Mouse (Mus musculus) megakaryocyte, embryonic 14.5 days (primary cell): ENCODE measurements around the gene Lsmem1. TPM values are rescaled to one million over a fixed set of nuclear protein-coding genes. Genes with fewer than 3 reads are reported as not detected.
"Not testable (repeated sequence)": the region's sequence is repeated elsewhere in the genome, so short reads cannot be mapped to it uniquely, and the experiment has no call there.

Source experiments
- H3K27me3 ChIP-seq: replicated peaks from 2 replicates; pipeline ENCODE3; 2012; ENCODE audit warnings: inconsistent platforms
- H3K36me3 ChIP-seq: replicated peaks from 2 replicates; pipeline ENCODE3; 2012; ENCODE audit warnings: low read length, inconsistent platforms, mixed read lengths
- H3K4me1 ChIP-seq: 2 replicates; pipeline ENCODE4 v1.6.1; 2012; ENCODE audit warnings: inconsistent platforms
- H3K4me3 ChIP-seq: replicated peaks from 2 replicates; pipeline ENCODE3; 2012; ENCODE audit warnings: moderate library complexity, mild to moderate bottlenecking, inconsistent platforms
- H3K9me3 ChIP-seq: 2 replicates; pipeline ENCODE4 v1.6.1; 2012; ENCODE audit warnings: inconsistent platforms
- FLI1 ChIP-seq: IDR thresholded peaks from 2 replicates; pipeline ENCODE4 v1.6.1; 2012; ENCODE audit warnings: low read length, inconsistent platforms, mixed read lengths
- GATA1 ChIP-seq: IDR thresholded peaks from 3 replicates; pipeline ENCODE4 v1.6.1; 2012; ENCODE audit warnings: mixed read lengths, low read length, inconsistent platforms, borderline replicate concordance
- polyA plus RNA-seq: library from polyadenylated mRNA; stranded (reverse); fragments of >175 nt; gene quantifications from 2 replicates; pipeline ENCODE4 v1.2.3, GENCODE M21; 2012; ENCODE audit warnings: low replicate concordance; ENCODE audit not compliant: insufficient read depth

The Lsmem1 gene
- polyA plus RNA-seq, 1 experiment: 0.27 TPM

DNA sequence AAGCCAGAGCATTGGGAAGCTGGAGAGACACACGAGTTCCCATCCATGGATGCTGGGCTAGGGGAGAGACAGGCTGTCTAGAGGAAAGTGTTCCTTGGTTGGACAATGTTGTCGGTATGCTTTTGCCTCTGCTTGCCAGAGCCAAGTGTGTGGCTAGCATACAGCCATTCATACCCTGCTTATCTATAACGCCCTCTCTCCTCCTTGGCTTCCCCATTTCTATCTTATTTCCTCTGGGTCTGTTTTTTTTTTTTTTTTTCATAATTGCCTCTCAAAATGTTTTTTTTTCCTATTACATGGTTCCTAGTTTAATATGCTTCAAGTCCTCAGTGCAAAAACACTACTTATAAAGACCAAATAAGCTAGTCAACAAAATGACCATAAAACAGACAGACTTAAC lies 13.8 kb downstream of the Lsmem1 start:
- Histone ChIP-seq H3K4me3 (peak overlapping the region; percentile 86), H3K27me3 (no peaks in the 10 kb centered on the region), H3K9me3 (peaks cover 12% of the 10 kb centered on the region), H3K4me1 (peaks cover 21% of the 10 kb centered on the region), H3K36me3 (peaks cover 23% of the 10 kb centered on the region)
- TF ChIP-seq GATA1: peak; percentile 56; the same call in 1 of the 3 replicates
- no peak for TF ChIP-seq FLI1

DNA sequence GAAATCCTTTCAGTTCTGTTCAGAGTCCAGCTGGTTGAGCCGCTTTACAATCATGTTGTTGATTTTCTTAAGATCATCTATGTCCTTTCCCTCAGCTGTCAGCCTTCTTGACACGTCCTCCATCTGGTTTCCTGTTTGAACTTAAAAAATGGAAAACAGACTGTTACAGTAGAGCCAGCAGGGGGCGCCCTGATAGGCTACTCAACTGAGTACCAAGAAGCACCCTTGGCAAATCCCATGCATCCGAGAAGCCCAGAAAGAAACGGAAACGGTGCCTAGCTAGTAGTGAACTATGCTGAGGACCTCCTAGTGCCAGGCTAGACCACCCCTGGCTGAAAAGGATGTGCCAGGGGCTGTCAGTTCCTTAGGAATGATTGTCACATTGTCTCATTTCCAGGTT lies 22.2 kb downstream of the Lsmem1 start:
- Histone ChIP-seq H3K4me1 (peaks cover 29% of the 10 kb centered on the region), H3K4me3 (no peak overlapping the region), H3K27me3 (no peaks in the 10 kb centered on the region), H3K9me3 (peaks cover 11% of the 10 kb centered on the region), H3K36me3 (peaks cover 12% of the 10 kb centered on the region)
- TF ChIP-seq FLI1 (no peak), GATA1 (no peak)

DNA sequence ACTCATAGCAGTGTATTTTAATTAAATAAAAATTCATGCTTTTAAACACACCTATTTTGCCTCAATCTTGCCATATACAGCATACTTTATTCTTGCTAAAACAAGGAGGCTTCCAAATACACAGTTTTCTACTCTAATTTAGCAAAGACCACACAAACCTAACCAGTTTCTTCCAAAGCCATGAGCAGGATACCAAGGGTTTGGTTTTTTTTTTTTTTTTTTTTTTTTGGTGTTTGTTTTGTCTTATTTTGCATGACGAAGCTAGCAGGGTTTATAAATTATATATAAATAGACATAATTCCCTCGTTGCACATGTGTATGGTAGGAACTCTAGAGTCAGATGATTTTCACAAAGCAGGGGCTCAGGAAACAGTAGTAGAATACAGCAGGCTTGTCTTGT lies 23.1 kb downstream of the Lsmem1 start:
- H3K36me3 ChIP-seq: peaks cover 10% of the 10 kb centered on the region
- TF ChIP-seq FLI1: no peak
- no peak for TF ChIP-seq GATA1
- H3K4me3 ChIP-seq: no peak overlapping the region
- peaks cover 36% of the 10 kb centered on the region for H3K4me1 ChIP-seq
- H3K27me3 ChIP-seq: no peaks in the 10 kb centered on the region
- peaks cover 9% of the 10 kb centered on the region for H3K9me3 ChIP-seq

DNA sequence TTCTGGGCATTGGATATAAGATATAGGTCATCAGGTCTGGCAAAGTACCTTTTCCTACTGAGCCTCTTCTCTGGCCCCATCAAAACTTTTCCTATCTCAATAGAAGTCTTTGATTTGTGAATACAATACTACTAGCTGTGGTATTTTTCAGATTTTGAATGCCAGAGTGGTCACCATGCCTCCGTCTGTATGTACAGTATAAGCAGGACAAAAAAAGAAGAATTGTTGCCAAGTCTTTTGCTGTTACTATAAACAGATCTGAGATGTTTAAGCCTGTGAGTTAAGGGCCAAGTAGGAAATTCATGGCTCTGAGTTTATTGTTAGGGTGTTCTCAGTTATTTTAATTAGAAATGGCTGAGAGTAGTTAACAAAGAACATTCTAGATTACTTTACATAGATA lies 24.1 kb downstream of the Lsmem1 start:
- H3K4me3 ChIP-seq, H3K9me3 ChIP-seq, H3K36me3 ChIP-seq, H3K27me3 ChIP-seq: not testable (repeated sequence)
- H3K4me1 ChIP-seq: peaks cover 41% of the 10 kb centered on the region

DNA sequence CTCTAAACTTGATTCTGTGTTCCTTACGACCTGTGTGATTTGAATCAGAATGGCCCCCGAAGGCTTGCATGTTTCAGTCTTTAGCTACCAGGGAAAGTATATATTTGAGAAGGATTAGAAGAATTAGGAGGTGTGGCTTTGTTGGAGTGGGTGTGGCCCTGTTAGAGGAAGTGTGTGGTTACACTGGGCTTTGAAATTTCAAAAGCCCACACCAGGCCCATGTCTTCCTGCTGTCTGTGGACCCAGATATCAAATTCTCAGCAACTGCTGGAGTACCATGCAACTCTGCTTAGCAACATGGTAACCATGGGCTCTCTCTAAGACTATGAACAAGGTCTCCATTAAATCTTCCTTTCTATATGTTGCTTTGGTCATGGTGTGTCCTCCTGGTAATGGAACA lies 27.7 kb downstream of the Lsmem1 start:
- Histone ChIP-seq H3K4me3 (no peak overlapping the region), H3K36me3 (no peaks in the 10 kb centered on the region), H3K27me3 (no peaks in the 10 kb centered on the region), H3K4me1 (peaks cover 36% of the 10 kb centered on the region), H3K9me3 (no peaks in the 10 kb centered on the region)
- no peak for TF ChIP-seq GATA1

DNA sequence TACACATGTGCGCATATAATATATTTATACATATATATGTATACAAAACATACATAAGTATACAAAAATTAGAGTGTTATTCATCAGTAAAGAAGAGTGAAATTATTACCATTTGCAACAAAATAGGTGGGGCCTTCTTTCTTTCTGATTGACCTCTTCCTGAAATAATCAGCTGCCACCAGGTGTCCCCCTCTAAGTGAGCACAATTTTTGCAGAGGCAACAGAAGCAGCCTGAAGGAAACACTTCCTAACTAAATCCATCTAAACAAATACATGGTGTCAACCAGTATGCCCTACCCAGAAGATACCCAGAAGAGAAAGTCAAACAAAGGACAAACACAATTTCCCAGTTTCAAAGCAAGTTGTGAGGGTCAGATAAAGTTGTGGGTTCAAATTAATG lies 29.6 kb downstream of the Lsmem1 start:
- H3K27me3 ChIP-seq: no peaks in the 10 kb centered on the region

DNA sequence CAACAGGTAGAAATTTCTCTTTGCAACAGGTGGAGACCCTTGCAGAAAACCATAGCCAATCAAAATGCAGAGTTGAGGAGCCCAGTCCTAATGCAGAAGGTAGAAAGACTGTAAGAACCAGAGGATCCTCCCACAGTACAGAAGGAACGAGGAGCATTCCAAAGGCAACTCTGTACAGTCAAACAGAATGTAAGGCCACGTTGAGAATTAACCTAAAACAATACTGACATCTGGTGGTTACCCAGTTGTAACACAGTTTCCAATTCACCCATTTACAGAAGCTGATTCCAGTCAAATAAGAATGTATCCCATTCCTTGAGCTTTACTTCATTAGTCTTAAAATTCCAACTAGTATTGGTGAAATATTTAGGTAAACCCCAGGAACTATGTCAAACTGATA lies 34.7 kb downstream of the Lsmem1 start:
- Histone ChIP-seq H3K9me3 (no peaks in the 10 kb centered on the region), H3K36me3 (no peaks in the 10 kb centered on the region), H3K4me1 (peaks cover 25% of the 10 kb centered on the region), H3K4me3 (no peak overlapping the region), H3K27me3 (no peaks in the 10 kb centered on the region)
- TF ChIP-seq GATA1 (no peak), FLI1 (no peak)

More for the DNA sequence above, 29.6 kb downstream of the Lsmem1 start:
- TF ChIP-seq FLI1 (no peak), GATA1 (no peak)
- Histone ChIP-seq H3K36me3 (no peaks in the 10 kb centered on the region), H3K4me1 (peaks cover 37% of the 10 kb centered on the region), H3K4me3 (no peak overlapping the region), H3K9me3 (no peaks in the 10 kb centered on the region)

DNA sequence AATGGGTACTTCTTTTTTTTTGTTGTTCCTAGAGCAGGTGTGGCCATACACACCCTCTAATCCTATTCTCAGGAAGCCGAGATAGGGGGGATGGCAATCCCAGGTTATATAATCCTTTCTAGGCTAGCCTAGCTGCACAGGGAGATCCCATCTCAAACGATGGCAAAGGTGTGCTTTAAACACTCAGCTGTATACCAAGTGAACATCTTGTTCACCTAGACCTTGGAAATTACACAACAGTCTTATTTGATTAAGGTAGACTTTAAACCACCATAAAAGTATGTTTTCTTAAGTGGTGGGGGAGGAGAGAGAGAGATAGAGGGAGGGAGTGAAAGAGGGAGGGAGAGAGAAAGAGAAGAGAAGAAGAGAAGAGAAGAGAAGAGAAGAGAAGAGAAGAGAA lies 38.5 kb downstream of the Lsmem1 start:
- no peaks in the 10 kb centered on the region for H3K9me3 ChIP-seq
- peaks cover 14% of the 10 kb centered on the region for H3K4me1 ChIP-seq
- no peaks in the 10 kb centered on the region for H3K27me3 ChIP-seq
- H3K36me3 ChIP-seq: no peaks in the 10 kb centered on the region
- TF ChIP-seq GATA1 (no peak), FLI1 (no peak)
- H3K4me3 ChIP-seq: no peak overlapping the region

DNA sequence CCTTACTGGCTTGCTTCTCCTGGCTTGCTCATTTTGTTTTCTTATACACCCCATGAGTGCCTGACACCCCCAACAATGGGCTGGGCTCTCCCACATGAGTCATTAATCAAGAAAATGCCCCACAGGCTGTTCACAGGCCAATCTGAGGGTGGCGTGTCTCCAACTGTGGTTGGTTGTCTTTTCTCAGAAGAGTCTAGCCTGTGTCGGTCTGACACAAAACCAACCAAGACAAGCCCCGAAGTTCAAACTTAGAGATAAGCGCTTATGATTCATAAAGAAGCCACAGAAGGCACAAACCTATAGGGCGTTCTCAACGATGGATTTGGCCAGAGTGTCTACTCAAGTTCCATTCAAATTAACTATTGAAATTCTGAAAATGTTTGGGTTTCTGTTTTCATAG lies 45.1 kb downstream of the Lsmem1 start:
- Histone ChIP-seq H3K9me3 (no peaks in the 10 kb centered on the region), H3K36me3 (no peaks in the 10 kb centered on the region), H3K4me3 (no peak overlapping the region), H3K4me1 (peaks cover 29% of the 10 kb centered on the region), H3K27me3 (no peaks in the 10 kb centered on the region)
- no peak for TF ChIP-seq GATA1
- TF ChIP-seq FLI1: no peak

DNA sequence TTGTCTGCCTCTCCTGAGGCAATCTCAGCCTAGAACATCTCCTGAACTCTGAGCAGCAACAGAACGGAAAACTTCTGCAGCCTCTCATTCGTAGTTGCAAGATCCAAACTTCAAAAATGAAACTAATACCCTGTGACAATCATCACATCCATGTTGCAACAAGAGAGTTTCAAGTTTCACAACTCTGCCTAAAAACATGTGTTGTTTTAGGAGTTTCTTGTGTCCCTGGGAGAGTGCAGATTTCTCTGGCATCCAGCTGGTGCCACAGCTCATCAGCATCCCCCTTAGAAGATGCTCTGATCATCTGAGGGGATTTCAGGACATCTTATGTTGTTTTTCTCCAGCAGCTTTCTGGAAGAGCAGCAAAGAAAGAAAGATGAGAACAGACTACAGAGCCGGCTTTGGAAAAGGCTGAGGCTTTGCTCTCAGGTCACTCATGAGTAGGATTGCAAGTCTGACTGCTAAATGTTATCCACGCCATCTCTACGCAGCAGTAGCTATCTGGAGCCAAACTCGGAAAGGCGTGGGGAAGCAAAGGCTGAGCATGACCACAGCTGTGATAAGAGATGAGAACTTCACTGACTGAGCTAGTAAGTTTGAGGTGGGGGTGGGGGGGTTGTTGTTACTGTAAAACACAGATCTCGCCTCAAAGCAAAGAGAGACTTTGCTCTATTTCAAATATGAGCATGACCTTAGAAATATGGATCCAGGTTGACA lies 46.8 kb downstream of the Lsmem1 start:
- Histone ChIP-seq H3K4me3 (no peak overlapping the region), H3K9me3 (no peaks in the 10 kb centered on the region), H3K4me1 (peaks cover 24% of the 10 kb centered on the region), H3K27me3 (no peaks in the 10 kb centered on the region), H3K36me3 (no peaks in the 10 kb centered on the region)
- TF ChIP-seq FLI1 (no peak), GATA1 (no peak)

DNA sequence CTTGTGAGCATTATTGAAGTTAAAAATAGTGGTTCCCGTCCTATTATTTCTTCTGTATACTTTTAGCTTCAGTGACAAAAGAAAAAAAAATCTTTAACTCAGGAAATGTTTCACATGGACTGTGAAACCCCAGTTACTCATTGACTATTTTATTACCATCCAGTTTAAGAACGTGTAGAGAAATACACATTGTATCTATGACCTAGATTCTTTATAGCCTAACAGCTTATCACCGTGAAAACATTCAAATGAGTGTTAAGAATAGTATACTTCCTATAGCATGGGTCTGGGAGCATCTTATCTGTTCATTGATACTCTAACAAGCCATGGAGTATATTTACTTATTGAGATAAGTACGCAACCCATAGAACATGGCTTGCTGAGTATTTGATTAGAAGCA lies 52.0 kb downstream of the Lsmem1 start:
- no peaks in the 10 kb centered on the region for H3K27me3 ChIP-seq
- TF ChIP-seq GATA1 (no peak), FLI1 (no peak)
- H3K4me1 ChIP-seq: peaks cover 6% of the 10 kb centered on the region; the same call in 1 of the 2 replicates
- H3K36me3 ChIP-seq: no peaks in the 10 kb centered on the region
- H3K4me3 ChIP-seq: no peak overlapping the region
- no peaks in the 10 kb centered on the region for H3K9me3 ChIP-seq
